Mouse (Mus musculus) heart, embryonic 11.5 days (tissue): ENCODE results near the gene Ciita. TPM values are rescaled to one million over a fixed set of nuclear protein-coding genes. Genes with fewer than 3 reads are reported as not detected.

Source experiments
- ATAC-seq: fragments of 200-750 bp; cut with Nextera tagmentation; replicated peaks from 2 replicates; pipeline ENCODE4 v1.8.0; 2017; ENCODE audit warnings: moderate library complexity; ENCODE audit not compliant: insufficient number of reproducible peaks, low FRiP score, low TSS enrichment
- H3K27ac ChIP-seq: fragments of 300-500 bp; sonication (generic); 2 replicates; pipeline ENCODE4 v1.5.1; 2014; ENCODE audit warnings: mild to moderate bottlenecking, low read depth, low read length
- H3K27me3 ChIP-seq: fragments of 300-500 bp; sonication (generic); 2 replicates; pipeline ENCODE4 v1.6.1; 2014; ENCODE audit warnings: mild to moderate bottlenecking, low read length, mixed read lengths; ENCODE audit not compliant: control insufficient read depth, insufficient read depth
- H3K36me3 ChIP-seq: fragments of 300-500 bp; sonication (generic); 2 replicates; pipeline ENCODE4 v1.6.1; 2014; ENCODE audit warnings: mild to moderate bottlenecking, low read length, moderate library complexity, mixed read lengths; ENCODE audit not compliant: control insufficient read depth, insufficient read depth
- H3K4me1 ChIP-seq: fragments of 300-500 bp; sonication (generic); 2 replicates; pipeline ENCODE4 v1.6.1; 2014; ENCODE audit warnings: low read length; ENCODE audit not compliant: control insufficient read depth, insufficient read depth
- H3K4me2 ChIP-seq: fragments of 300-500 bp; sonication (generic); 2 replicates; pipeline ENCODE4 v1.6.1; 2014; ENCODE audit warnings: mild to moderate bottlenecking, moderate library complexity
- H3K4me3 ChIP-seq: fragments of 300-500 bp; sonication (generic); 2 replicates; pipeline ENCODE4 v1.5.1; 2014; ENCODE audit warnings: low read depth, low read length
- H3K9ac ChIP-seq: fragments of 300-500 bp; sonication (generic); 2 replicates; pipeline ENCODE4 v1.6.1; 2014; ENCODE audit warnings: mild to moderate bottlenecking, low read depth, low read length, moderate library complexity
- H3K9me3 ChIP-seq: fragments of 300-500 bp; sonication (generic); replicated peaks from 2 replicates; pipeline ENCODE4 v1.6.1; 2016; ENCODE audit warnings: low read length; ENCODE audit not compliant: control insufficient read depth
- WGBS: fragments of 180-500 bp; shearing (Covaris S2); extraction: QIAGEN DNeasy Blood & Tissue Kit; methylation state at CpG from one replicate; pipeline ENCODE4 v1.1.7; 2014; ENCODE audit not compliant: insufficient replicate concordance; 5-methylcytosine and 5-hydroxymethylcytosine counted together
- polyA plus RNA-seq: library from polyadenylated mRNA; unstranded; fragments of >200 nt; fragmentation: Nextera tagmentation; extraction: Ambion mirVana; gene quantifications from 2 replicates; pipeline ENCODE4 v1.2.1, GENCODE M21; 2014

Ciita gene
- polyA plus RNA-seq, 1 experiment from 2014 or later, result 0.19 TPM

- Histone ChIP-seq H3K4me3 (no peak overlapping the region), H3K4me2 (no peak overlapping the region), H3K27ac (no peak overlapping the region), H3K9ac (no peak overlapping the region), H3K4me1 (peaks cover 12% of the 10 kb centered on the region), H3K36me3 (no peaks in the 10 kb centered on the region), H3K9me3 (no peaks in the 10 kb centered on the region), H3K27me3 (peaks cover 23% of the 10 kb centered on the region)
- ATAC-seq, result no peak
- WGBS, result 81% methylated on average over 3 of the region's 3 CpGs
Measured at GRCm38 (mm10) chr16:10492587-10492986, 12.7 kb downstream of the Ciita start.

- ATAC-seq, result no peak
- H3K4me3 ChIP-seq, result no peak overlapping the region
- peaks cover under 1% of the 10 kb centered on the region; the same call in 1 of the 2 replicates for H3K27me3 ChIP-seq
- no peak overlapping the region for H3K4me2 ChIP-seq
- no peaks in the 10 kb centered on the region for H3K36me3 ChIP-seq
- H3K27ac ChIP-seq, result no peak overlapping the region
- H3K9me3 ChIP-seq, result no peaks in the 10 kb centered on the region
- H3K9ac ChIP-seq, result no peak overlapping the region
- H3K4me1 ChIP-seq, result no peaks in the 10 kb centered on the region
- 71% methylated on average over 2 of the region's 2 CpGs for WGBS
Measured at GRCm38 (mm10) chr16:10495824-10496298, 16.0 kb downstream of the Ciita start.

GRCm38 (mm10) chr16:10498096-10498602 is 18.3 kb downstream of the Ciita start:
- Histone ChIP-seq H3K27me3 (peaks cover 2% of the 10 kb centered on the region; the same call in 1 of the 2 replicates), H3K36me3 (no peaks in the 10 kb centered on the region), H3K4me1 (no peaks in the 10 kb centered on the region), H3K9ac (no peak overlapping the region), H3K27ac (no peak overlapping the region), H3K9me3 (no peaks in the 10 kb centered on the region), H3K4me3 (no peak overlapping the region), H3K4me2 (no peak overlapping the region)
- ATAC-seq, result no peak
- WGBS, result 57% methylated on average over 5 of the region's 5 CpGs

GRCm38 (mm10) chr16:10499122-10499521 is 19.3 kb downstream of the Ciita start:
- WGBS, result 57% methylated on average over 1 of the region's 1 CpGs
- no peaks in the 10 kb centered on the region for H3K9me3 ChIP-seq
- H3K36me3 ChIP-seq, result no peaks in the 10 kb centered on the region
- H3K4me2 ChIP-seq, result no peak overlapping the region
- H3K4me3 ChIP-seq, result no peak overlapping the region
- H3K27ac ChIP-seq, result no peak overlapping the region
- no peak overlapping the region for H3K9ac ChIP-seq
- H3K4me1 ChIP-seq, result no peaks in the 10 kb centered on the region
- no peak for ATAC-seq
- H3K27me3 ChIP-seq, result peaks cover 2% of the 10 kb centered on the region; the same call in 1 of the 2 replicates

- Histone ChIP-seq H3K36me3 (no peaks in the 10 kb centered on the region), H3K4me1 (no peaks in the 10 kb centered on the region), H3K9me3 (no peaks in the 10 kb centered on the region), H3K27me3 (peaks cover 2% of the 10 kb centered on the region; the same call in 1 of the 2 replicates), H3K9ac (no peak overlapping the region), H3K4me3 (no peak overlapping the region), H3K4me2 (no peak overlapping the region), H3K27ac (no peak overlapping the region)
- WGBS, result 7% methylated on average over 8 of the region's 8 CpGs
- ATAC-seq, result no peak
Measured at GRCm38 (mm10) chr16:10501865-10502264, 22.0 kb downstream of the Ciita start.

- H3K9ac ChIP-seq, result no peak overlapping the region
- no peak overlapping the region for H3K4me3 ChIP-seq
- H3K27me3 ChIP-seq, result peaks cover 2% of the 10 kb centered on the region
- H3K27ac ChIP-seq, result no peak overlapping the region
- no peak for ATAC-seq
- no peak overlapping the region for H3K4me2 ChIP-seq
- no peaks in the 10 kb centered on the region for H3K9me3 ChIP-seq
- H3K36me3 ChIP-seq, result no peaks in the 10 kb centered on the region
- WGBS, result 52% methylated on average over 2 of the region's 2 CpGs
- no peaks in the 10 kb centered on the region for H3K4me1 ChIP-seq
Measured at GRCm38 (mm10) chr16:10503058-10503457, 23.2 kb downstream of the Ciita start.

- Histone ChIP-seq H3K36me3 (no peaks in the 10 kb centered on the region), H3K9me3 (no peaks in the 10 kb centered on the region), H3K27ac (no peak overlapping the region), H3K4me3 (no peak overlapping the region), H3K4me2 (no peak overlapping the region), H3K4me1 (no peaks in the 10 kb centered on the region), H3K9ac (no peak overlapping the region), H3K27me3 (no peaks in the 10 kb centered on the region; the same call in 1 of the 2 replicates)
- WGBS, result 68% methylated on average over 4 of the region's 4 CpGs
- no peak for ATAC-seq
Measured at GRCm38 (mm10) chr16:10507445-10507844, 27.6 kb downstream of the Ciita start.

- no peak for ATAC-seq
- 58% methylated on average over 6 of the region's 6 CpGs for WGBS
Measured at GRCm38 (mm10) chr16:10508691-10509090, 28.8 kb downstream of the Ciita start.

GRCm38 (mm10) chr16:10510477-10511133 is 30.7 kb downstream of the Ciita start:
- H3K9ac ChIP-seq, result no peak overlapping the region
- H3K9me3 ChIP-seq, result no peaks in the 10 kb centered on the region
- H3K27me3 ChIP-seq, result no peaks in the 10 kb centered on the region; the same call in 1 of the 2 replicates
- 47% methylated on average over 14 of the region's 14 CpGs for WGBS
- H3K4me2 ChIP-seq, result no peak overlapping the region
- ATAC-seq, result no peak
- H3K4me3 ChIP-seq, result no peak overlapping the region
- H3K27ac ChIP-seq, result no peak overlapping the region
- H3K36me3 ChIP-seq, result no peaks in the 10 kb centered on the region
- H3K4me1 ChIP-seq, result no peaks in the 10 kb centered on the region

More at GRCm38 (mm10) chr16:10508691-10509090, 28.8 kb downstream of the Ciita start:
- no peak overlapping the region for H3K4me2 ChIP-seq
- no peak overlapping the region for H3K27ac ChIP-seq
- no peaks in the 10 kb centered on the region for H3K36me3 ChIP-seq
- no peak overlapping the region for H3K4me3 ChIP-seq
- no peaks in the 10 kb centered on the region for H3K9me3 ChIP-seq
- no peak overlapping the region for H3K9ac ChIP-seq
- no peaks in the 10 kb centered on the region; the same call in 1 of the 2 replicates for H3K27me3 ChIP-seq
- no peaks in the 10 kb centered on the region for H3K4me1 ChIP-seq
